Mouse (Mus musculus) adrenal gland, adult 8-10 months (tissue): Measurements from ENCODE around the gene Acaa1b. TPM values are rescaled to one million over a fixed set of nuclear protein-coding genes. Genes with fewer than 3 reads are reported as not detected.

Source experiments
- DNase-seq: peaks from one replicate; pipeline ENCODE4 v3.0.0; 2022
- total RNA-seq, 4 experiments: library from RNA; stranded (reverse); gene quantifications; 2 replicates each; pipeline ENCODE4 v1.2.4; 2022

The Acaa1b gene
- total RNA-seq = 10 to 100 TPM in 2 of 4 experiments, 1 to 10 TPM in 2; 5.5 to 13.8 (median 9.8) TPM

GRCm38 (mm10) chr9:119156278-119157201 lies at the start of gene Acaa1b:
Acaa1b (minus strand) TSS chr9:119157093.
- DNase-seq = peak; percentile 55

GRCm38 (mm10) chr9:119206666-119207065 lies 49.8 kb upstream of the Acaa1b start:
- no peak for DNase-seq

GRCm38 (mm10) chr9:119205756-119206155 lies 48.9 kb upstream of the Acaa1b start:
- no peak for DNase-seq

- no peak for DNase-seq
Observed at GRCm38 (mm10) chr9:119203617-119204016, 46.7 kb upstream of the Acaa1b start.

GRCm38 (mm10) chr9:119201653-119202052 lies 44.8 kb upstream of the Acaa1b start:
- no peak for DNase-seq

GRCm38 (mm10) chr9:119199151-119199861 lies 42.4 kb upstream of the Acaa1b start:
- DNase-seq = no peak

GRCm38 (mm10) chr9:119192202-119192990 lies 35.5 kb upstream of the Acaa1b start:
- DNase-seq = no peak

- DNase-seq = no peak
Observed at GRCm38 (mm10) chr9:119181241-119181728, 24.4 kb upstream of the Acaa1b start.

- DNase-seq = no peak
Observed at GRCm38 (mm10) chr9:119179292-119179691, 22.4 kb upstream of the Acaa1b start.

GRCm38 (mm10) chr9:119167608-119168007 lies 10.7 kb upstream of the Acaa1b start:
- no peak for DNase-seq

- no peak for DNase-seq
Observed at GRCm38 (mm10) chr9:119165548-119165947, 8.7 kb upstream of the Acaa1b start.

- no peak for DNase-seq
Observed at GRCm38 (mm10) chr9:119164743-119165142, 7.8 kb upstream of the Acaa1b start.

- no peak for DNase-seq
Observed at GRCm38 (mm10) chr9:119160689-119161088, 3.8 kb upstream of the Acaa1b start.

GRCm38 (mm10) chr9:119158861-119159260 lies 2.0 kb upstream of the Acaa1b start, which contains the start of gene Gm47289:
Gm47289 (plus strand) TSS chr9:119159161.
- DNase-seq = no peak

GRCm38 (mm10) chr9:119155826-119156225 lies 1.1 kb downstream of the Acaa1b start:
- no peak for DNase-seq

GRCm38 (mm10) chr9:119155416-119155815 lies 1.5 kb downstream of the Acaa1b start:
- DNase-seq = no peak

GRCm38 (mm10) chr9:119151751-119152150 lies 5.1 kb downstream of the Acaa1b start:
- DNase-seq = no peak

- DNase-seq = no peak
Observed at GRCm38 (mm10) chr9:119149601-119150000, 7.3 kb downstream of the Acaa1b start.

- DNase-seq = no peak
Observed at GRCm38 (mm10) chr9:119146098-119146770, 10.7 kb downstream of the Acaa1b start.

GRCm38 (mm10) chr9:119145638-119146037 lies 11.3 kb downstream of the Acaa1b start:
- no peak for DNase-seq

GRCm38 (mm10) chr9:119145137-119145536 lies 11.8 kb downstream of the Acaa1b start:
- DNase-seq = no peak

- DNase-seq = no peak
Observed at GRCm38 (mm10) chr9:119144696-119145095, 12.2 kb downstream of the Acaa1b start.
